Mouse (Mus musculus) small intestine, adult 2 months (tissue): ENCODE measurements around the gene Zfp668.

Source experiments
- CTCF ChIP-seq: fragments of 200-500 bp; IDR thresholded peaks from 2 replicates; pipeline ENCODE4 v1.5.1; 2012; ENCODE audit warnings: low read depth, mild to moderate bottlenecking, control low read depth, inconsistent platforms, low read length, moderate library complexity, mixed read lengths; ENCODE audit not compliant: insufficient replicate concordance, insufficient read length; ENCODE audit errors: extremely low read depth
- POLR2A ChIP-seq: fragments of 200-500 bp; IDR thresholded peaks from 2 replicates; pipeline ENCODE4 v1.6.1; 2012; ENCODE audit warnings: low read depth, mild to moderate bottlenecking, control low read depth, inconsistent platforms, low read length, moderate library complexity

GRCm38 (mm10) chr7:127912190-127912871, 35.7 kb upstream of the Zfp668 start, which contains the start of gene Kat8:
- TF ChIP-seq CTCF (no peak), POLR2A (peak; percentile 57)
